Mouse (Mus musculus): ENCODE results near the gene Atp10a. TPM values are rescaled to one million over a fixed set of nuclear protein-coding genes. Genes with fewer than 3 reads are reported as not detected.

The Atp10a gene
- polyA plus RNA-seq, 1 experiment from 2014 or later, result 2.7 TPM

GRCm38 (mm10) chr7:58754076-58754475 is 98.1 kb downstream of the Atp10a start:
- Histone ChIP-seq H3K27me3 (ENCODE audit: control insufficient read depth, insufficient read depth, low read length) (no peaks in the 10 kb centered on the region), H3K4me2 (ENCODE audit: low read depth, low read length, severe bottlenecking) (no peak overlapping the region), H3K9ac (ENCODE audit: low read length) (no peak overlapping the region), H3K27ac (ENCODE audit: low read depth, low read length) (no peak overlapping the region), H3K4me1 (replicated peaks; ENCODE audit: control insufficient read depth, insufficient read depth, low read length) (no peaks in the 10 kb centered on the region), H3K36me3 (ENCODE audit: control insufficient read depth, insufficient read depth, low read length) (no peaks in the 10 kb centered on the region), H3K9me3 (ENCODE audit: control insufficient read depth, low read length) (no peaks in the 10 kb centered on the region), H3K4me3 (ENCODE audit: low read depth, low read length) (no peak overlapping the region)
- ATAC-seq (replicated peaks; ENCODE audit: low FRiP score) (no peak), DNase-seq (ENCODE audit: low spot score) (no peak)
- 95% methylated on average over 1 of the region's 1 CpGs for WGBS

DNA sequence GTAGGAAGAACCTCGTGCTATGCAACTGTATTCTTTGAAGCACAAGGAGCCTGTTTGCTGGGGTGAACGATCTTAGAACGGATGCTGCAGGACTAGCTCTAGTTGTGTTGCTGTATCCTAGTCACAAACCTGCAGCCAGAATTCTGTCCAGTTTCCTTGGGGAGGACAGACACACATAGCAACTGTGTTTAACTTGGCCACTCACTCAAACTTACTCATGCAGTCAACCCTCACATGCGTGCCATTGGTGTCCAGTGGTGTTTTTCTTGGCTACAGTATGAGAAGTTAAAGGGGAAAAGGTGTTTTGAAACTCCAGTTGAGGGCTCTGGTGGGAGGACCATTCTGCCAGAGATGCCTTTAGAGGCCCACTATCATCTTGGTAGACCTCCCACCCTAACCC is 98.6 kb downstream of the Atp10a start:
- Histone ChIP-seq H3K27me3 (ENCODE audit: control insufficient read depth, insufficient read depth, low read length) (no peaks in the 10 kb centered on the region), H3K4me2 (ENCODE audit: low read depth, low read length, severe bottlenecking) (no peak overlapping the region), H3K4me1 (replicated peaks; ENCODE audit: control insufficient read depth, insufficient read depth, low read length) (no peaks in the 10 kb centered on the region), H3K27ac (ENCODE audit: low read depth, low read length) (no peak overlapping the region), H3K4me3 (ENCODE audit: low read depth, low read length) (no peak overlapping the region), H3K9me3 (ENCODE audit: control insufficient read depth, low read length) (no peaks in the 10 kb centered on the region), H3K36me3 (ENCODE audit: control insufficient read depth, insufficient read depth, low read length) (no peaks in the 10 kb centered on the region), H3K9ac (ENCODE audit: low read length) (no peak overlapping the region)
- ATAC-seq (replicated peaks; ENCODE audit: low FRiP score) (no peak), DNase-seq (ENCODE audit: low spot score) (no peak)
- 84% methylated on average over 4 of the region's 4 CpGs for WGBS

GRCm38 (mm10) chr7:58755083-58755482 is 99.1 kb downstream of the Atp10a start:
- Histone ChIP-seq H3K9ac (ENCODE audit: low read length) (no peak overlapping the region), H3K27me3 (ENCODE audit: control insufficient read depth, insufficient read depth, low read length) (no peaks in the 10 kb centered on the region), H3K4me2 (ENCODE audit: low read depth, low read length, severe bottlenecking) (no peak overlapping the region), H3K9me3 (ENCODE audit: control insufficient read depth, low read length) (no peaks in the 10 kb centered on the region), H3K4me3 (ENCODE audit: low read depth, low read length) (no peak overlapping the region), H3K27ac (ENCODE audit: low read depth, low read length) (no peak overlapping the region), H3K36me3 (ENCODE audit: control insufficient read depth, insufficient read depth, low read length) (no peaks in the 10 kb centered on the region), H3K4me1 (replicated peaks; ENCODE audit: control insufficient read depth, insufficient read depth, low read length) (no peaks in the 10 kb centered on the region)
- DNase-seq (ENCODE audit: low spot score) (no peak), ATAC-seq (replicated peaks; ENCODE audit: low FRiP score) (no peak)

- Histone ChIP-seq H3K4me2 (ENCODE audit: low read depth, low read length, severe bottlenecking) (no peak overlapping the region), H3K4me1 (replicated peaks; ENCODE audit: control insufficient read depth, insufficient read depth, low read length) (no peaks in the 10 kb centered on the region), H3K27ac (ENCODE audit: low read depth, low read length) (no peak overlapping the region), H3K9ac (ENCODE audit: low read length) (no peak overlapping the region), H3K27me3 (ENCODE audit: control insufficient read depth, insufficient read depth, low read length) (no peaks in the 10 kb centered on the region), H3K9me3 (ENCODE audit: control insufficient read depth, low read length) (no peaks in the 10 kb centered on the region), H3K36me3 (ENCODE audit: control insufficient read depth, insufficient read depth, low read length) (no peaks in the 10 kb centered on the region), H3K4me3 (ENCODE audit: low read depth, low read length) (no peak overlapping the region)
- DNase-seq (ENCODE audit: low spot score), result no peak
- 75% methylated on average over 1 of the region's 1 CpGs for WGBS
- ATAC-seq (replicated peaks; ENCODE audit: low FRiP score), result no peak
These were observed 99.9 kb downstream of the Atp10a start for GRCm38 (mm10) chr7:58755846-58756245.

- H3K9ac ChIP-seq (ENCODE audit: low read length), result no peak overlapping the region
- WGBS, result 65% methylated on average over 2 of the region's 2 CpGs
- no peak for ATAC-seq (replicated peaks; ENCODE audit: low FRiP score)
- no peaks in the 10 kb centered on the region for H3K9me3 ChIP-seq (ENCODE audit: control insufficient read depth, low read length)
- H3K4me2 ChIP-seq (ENCODE audit: low read depth, low read length, severe bottlenecking), result no peak overlapping the region
- H3K27me3 ChIP-seq (ENCODE audit: control insufficient read depth, insufficient read depth, low read length), result no peaks in the 10 kb centered on the region
- no peaks in the 10 kb centered on the region for H3K4me1 ChIP-seq (replicated peaks; ENCODE audit: control insufficient read depth, insufficient read depth, low read length)
- H3K4me3 ChIP-seq (ENCODE audit: low read depth, low read length), result no peak overlapping the region
- H3K27ac ChIP-seq (ENCODE audit: low read depth, low read length), result no peak overlapping the region
- H3K36me3 ChIP-seq (ENCODE audit: control insufficient read depth, insufficient read depth, low read length), result no peaks in the 10 kb centered on the region
- DNase-seq (ENCODE audit: low spot score), result no peak
These were observed 101.4 kb downstream of the Atp10a start for GRCm38 (mm10) chr7:58757331-58757730.

DNA sequence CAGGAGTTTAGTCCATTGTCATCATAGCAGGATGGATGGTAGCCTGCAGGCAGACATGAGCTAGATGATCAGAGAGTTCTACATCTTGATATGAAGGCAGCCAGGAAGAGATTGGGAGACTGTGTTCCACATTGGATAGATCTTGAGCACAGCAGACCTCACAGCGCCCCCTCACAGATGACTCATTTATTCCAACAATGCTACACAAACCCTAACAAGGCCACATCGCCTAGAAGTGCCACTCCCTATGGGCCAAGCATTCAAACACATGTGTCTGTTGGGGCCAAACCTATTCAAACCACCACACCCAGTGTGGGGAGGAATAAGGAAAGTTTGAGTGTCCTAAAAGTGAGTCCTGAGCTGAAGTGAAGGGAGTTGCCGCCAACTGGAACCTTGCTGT is 102.4 kb downstream of the Atp10a start:
- no peak for DNase-seq (ENCODE audit: low spot score)
- Histone ChIP-seq H3K27ac (ENCODE audit: low read depth, low read length) (no peak overlapping the region), H3K27me3 (ENCODE audit: control insufficient read depth, insufficient read depth, low read length) (no peaks in the 10 kb centered on the region), H3K36me3 (ENCODE audit: control insufficient read depth, insufficient read depth, low read length) (no peaks in the 10 kb centered on the region), H3K4me3 (ENCODE audit: low read depth, low read length) (no peak overlapping the region), H3K9ac (ENCODE audit: low read length) (no peak overlapping the region), H3K4me1 (replicated peaks; ENCODE audit: control insufficient read depth, insufficient read depth, low read length) (no peaks in the 10 kb centered on the region), H3K9me3 (ENCODE audit: control insufficient read depth, low read length) (no peaks in the 10 kb centered on the region), H3K4me2 (ENCODE audit: low read depth, low read length, severe bottlenecking) (no peak overlapping the region)
- no peak for ATAC-seq (replicated peaks; ENCODE audit: low FRiP score)
- 87% methylated on average over 3 of the region's 3 CpGs for WGBS

DNA sequence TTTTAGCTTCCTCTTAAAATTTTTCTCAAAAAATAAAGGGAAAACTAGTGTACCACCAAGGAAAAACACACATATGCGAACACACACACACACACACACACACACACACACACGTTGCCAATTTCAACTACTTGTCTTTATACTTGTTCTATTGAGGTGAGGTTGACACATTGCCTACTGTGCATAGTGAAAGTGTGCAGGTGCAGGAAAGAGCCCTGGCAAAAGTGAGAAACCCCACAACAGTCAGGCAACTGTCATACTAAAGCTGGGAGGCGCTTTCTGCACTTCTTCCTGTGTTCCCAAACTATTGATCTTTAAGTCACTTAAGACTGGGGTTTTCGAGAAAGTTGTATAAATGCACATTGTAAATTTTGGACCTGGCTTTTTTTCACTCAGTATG is 103.3 kb downstream of the Atp10a start:
- Histone ChIP-seq H3K27me3 (ENCODE audit: control insufficient read depth, insufficient read depth, low read length) (no peaks in the 10 kb centered on the region), H3K4me3 (ENCODE audit: low read depth, low read length) (no peak overlapping the region), H3K36me3 (ENCODE audit: control insufficient read depth, insufficient read depth, low read length) (no peaks in the 10 kb centered on the region), H3K4me1 (replicated peaks; ENCODE audit: control insufficient read depth, insufficient read depth, low read length) (no peaks in the 10 kb centered on the region), H3K27ac (ENCODE audit: low read depth, low read length) (no peak overlapping the region), H3K9me3 (ENCODE audit: control insufficient read depth, low read length) (no peaks in the 10 kb centered on the region), H3K4me2 (ENCODE audit: low read depth, low read length, severe bottlenecking) (no peak overlapping the region), H3K9ac (ENCODE audit: low read length) (no peak overlapping the region)
- no peak for ATAC-seq (replicated peaks; ENCODE audit: low FRiP score)
- WGBS, result 91% methylated on average over 4 of the region's 4 CpGs
- no peak for DNase-seq (ENCODE audit: low spot score)

DNA sequence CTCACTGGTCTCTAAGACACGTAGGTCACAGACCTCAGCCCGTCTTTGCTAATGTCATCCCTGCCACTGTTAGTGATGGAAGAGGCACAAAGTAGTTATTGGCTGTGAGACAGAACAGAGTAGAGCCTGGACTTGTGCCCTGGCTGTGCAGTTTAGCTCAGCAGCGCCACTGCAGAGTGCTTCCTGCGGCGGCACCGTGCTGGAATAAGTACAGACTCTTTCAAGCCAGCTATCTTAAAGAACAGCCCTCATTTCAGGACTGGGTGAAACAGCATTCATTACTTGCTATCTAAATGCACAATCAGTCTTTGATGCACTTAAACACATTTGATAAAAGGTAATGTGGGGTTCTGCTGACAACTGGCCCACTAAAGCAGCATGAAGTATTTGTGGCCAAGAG is 111.3 kb downstream of the Atp10a start:
- no peak overlapping the region for H3K27ac ChIP-seq (ENCODE audit: low read depth, low read length)
- 91% methylated on average over 6 of the region's 6 CpGs for WGBS

DNA sequence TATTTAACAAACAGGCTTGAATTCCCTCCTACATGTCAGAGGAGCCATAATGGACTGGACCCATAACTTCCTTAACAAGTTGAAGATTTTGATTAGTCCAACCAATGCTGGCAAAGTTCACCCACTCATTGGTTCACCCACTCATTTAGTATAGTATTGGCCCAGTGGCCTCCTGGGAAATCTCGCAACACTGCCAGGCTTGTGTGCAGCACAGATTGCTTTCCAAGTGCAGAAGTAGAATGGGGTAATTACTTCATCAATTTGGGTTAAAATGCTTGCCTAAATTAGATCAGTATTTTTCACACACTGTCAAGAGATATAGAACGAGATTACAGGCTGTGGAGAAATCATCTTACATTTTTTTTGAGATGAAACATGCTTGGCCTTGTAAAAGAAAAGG is 112.3 kb downstream of the Atp10a start:
- Histone ChIP-seq H3K36me3 (ENCODE audit: control insufficient read depth, insufficient read depth, low read length) (no peaks in the 10 kb centered on the region), H3K9me3 (ENCODE audit: control insufficient read depth, low read length) (no peaks in the 10 kb centered on the region), H3K4me2 (ENCODE audit: low read depth, low read length, severe bottlenecking) (no peak overlapping the region), H3K9ac (ENCODE audit: low read length) (no peak overlapping the region), H3K27me3 (ENCODE audit: control insufficient read depth, insufficient read depth, low read length) (no peaks in the 10 kb centered on the region), H3K27ac (ENCODE audit: low read depth, low read length) (no peak overlapping the region), H3K4me1 (replicated peaks; ENCODE audit: control insufficient read depth, insufficient read depth, low read length) (no peaks in the 10 kb centered on the region), H3K4me3 (ENCODE audit: low read depth, low read length) (no peak overlapping the region)
- ATAC-seq (replicated peaks; ENCODE audit: low FRiP score) (no peak), DNase-seq (ENCODE audit: low spot score) (no peak)
- WGBS, result 88% methylated on average over 2 of the region's 2 CpGs

More for the DNA sequence above, 111.3 kb downstream of the Atp10a start:
- Histone ChIP-seq H3K27me3 (ENCODE audit: control insufficient read depth, insufficient read depth, low read length) (no peaks in the 10 kb centered on the region), H3K4me3 (ENCODE audit: low read depth, low read length) (no peak overlapping the region), H3K9me3 (ENCODE audit: control insufficient read depth, low read length) (no peaks in the 10 kb centered on the region), H3K4me1 (replicated peaks; ENCODE audit: control insufficient read depth, insufficient read depth, low read length) (no peaks in the 10 kb centered on the region), H3K4me2 (ENCODE audit: low read depth, low read length, severe bottlenecking) (no peak overlapping the region), H3K36me3 (ENCODE audit: control insufficient read depth, insufficient read depth, low read length) (no peaks in the 10 kb centered on the region), H3K9ac (ENCODE audit: low read length) (no peak overlapping the region)
- no peak for DNase-seq (ENCODE audit: low spot score)
- no peak for ATAC-seq (replicated peaks; ENCODE audit: low FRiP score)

Measured in forebrain, embryonic 11.5 days (tissue).